Mouse (Mus musculus) kidney, adult 2 months (tissue): ENCODE measurements at regions not wholly inside any gene's neighbourhood (a gene's known extent, or its start where the extent isn't known, plus 50 kb on each side); places are given as distances from the start of the nearest gene placed in this dataset.

Experiments used
- CTCF ChIP-seq: fragments of 200-500 bp; conservative IDR thresholded peaks from 2 replicates; pipeline ENCODE4 v1.5.1; 2011; ENCODE audit warnings: low read depth, mild to moderate bottlenecking, control low read depth, low read length, moderate library complexity, mixed read lengths; ENCODE audit not compliant: insufficient read depth, insufficient read length
- POLR2A ChIP-seq: fragments of 200-500 bp; IDR thresholded peaks from one replicate; pipeline ENCODE4 v1.6.1; 2011; ENCODE audit warnings: low read depth, low read length, control low read depth

GRCm38 (mm10) chr2:75014994-75015728 lies 189.6 kb downstream of the Mtx2 start:
- TF ChIP-seq CTCF: no peak
- TF ChIP-seq POLR2A: no peak
